Mouse (Mus musculus): ENCODE data around the gene Nsrp1.

DNA sequence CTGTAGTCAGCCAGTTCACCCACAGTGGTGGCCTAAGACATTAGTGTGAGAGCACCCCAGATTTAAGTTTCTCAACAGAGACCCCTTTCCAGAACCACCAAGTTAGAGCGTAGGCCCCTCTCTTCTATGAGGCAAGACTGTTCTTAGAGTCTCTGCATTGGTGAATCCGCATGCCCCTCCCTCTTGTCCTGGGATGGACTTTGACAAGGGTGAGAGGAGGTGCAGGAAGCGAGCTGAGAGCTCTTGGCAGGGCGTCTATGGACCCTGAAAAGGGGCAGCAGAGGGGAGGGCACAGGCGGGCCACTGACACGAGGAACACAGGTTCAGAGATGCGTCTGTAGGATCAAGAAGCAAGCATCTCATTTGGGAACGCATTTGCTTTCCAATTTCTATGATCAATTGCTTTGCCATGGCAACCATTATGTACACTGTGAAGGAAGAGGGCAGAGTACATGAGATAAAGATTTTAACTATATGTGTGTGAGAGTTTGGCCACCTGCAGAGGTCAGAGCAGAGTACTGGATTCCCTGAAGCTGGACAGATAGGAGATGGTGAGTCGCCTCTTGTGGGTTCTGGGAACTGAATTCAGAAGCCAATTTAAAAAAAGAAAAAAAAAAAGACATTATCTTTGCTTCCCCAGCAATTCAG, 56.4 kb downstream of the Nsrp1 start:
- TF ChIP-seq CTCF (IDR thresholded peaks at IDR 0.05; ENCODE audit: borderline replicate concordance, extremely low read depth, insufficient read depth, insufficient read length) (no peak), POLR2A (IDR thresholded peaks at IDR 0.05; ENCODE audit: borderline replicate concordance, extremely low read depth, insufficient read depth, insufficient read length, poor library complexity, severe bottlenecking) (no peak)
